Mouse (Mus musculus) limb, embryonic 14.5 days (tissue): ENCODE measurements around the gene Arid3a. TPM values are rescaled to one million over a fixed set of nuclear protein-coding genes. Genes with fewer than 3 reads are reported as not detected.

Experiments used
- ATAC-seq: fragments of 200-750 bp; cut with Nextera tagmentation; 2 replicates; pipeline ENCODE4 v1.8.0; 2017; ENCODE audit warnings: low read depth, moderate number of reproducible peaks, moderate TSS enrichment; ENCODE audit not compliant: low FRiP score
- DNase-seq: peaks from one replicate; pipeline ENCODE4 v3.0.0-alpha.2; 2015; ENCODE audit warnings: low spot score
- H3K27ac ChIP-seq: fragments of 300-500 bp; sonication (generic); replicated peaks from 2 replicates; pipeline ENCODE4 v1.5.1; 2014; ENCODE audit warnings: low read depth, mild to moderate bottlenecking, low read length, moderate library complexity, mixed read lengths
- H3K27me3 ChIP-seq: fragments of 300-500 bp; sonication (generic); 2 replicates; pipeline ENCODE4 v1.6.1; 2014; ENCODE audit warnings: low read length, mixed read lengths; ENCODE audit not compliant: control insufficient read depth, insufficient read depth
- H3K36me3 ChIP-seq: fragments of 300-500 bp; sonication (generic); 2 replicates; pipeline ENCODE4 v1.6.1; 2014; ENCODE audit warnings: mild to moderate bottlenecking, low read length, moderate library complexity, mixed read lengths; ENCODE audit not compliant: control insufficient read depth, insufficient read depth
- H3K4me1 ChIP-seq: fragments of 300-500 bp; sonication (generic); 2 replicates; pipeline ENCODE4 v1.6.1; 2014; ENCODE audit warnings: antibody characterized with exemption, low read length, mixed read lengths; ENCODE audit not compliant: control insufficient read depth, insufficient read depth
- H3K4me2 ChIP-seq: fragments of 300-500 bp; sonication (generic); replicated peaks from 2 replicates; pipeline ENCODE4 v1.6.1; 2014; ENCODE audit warnings: low read depth, mild to moderate bottlenecking, low read length, moderate library complexity; ENCODE audit not compliant: severe bottlenecking
- H3K4me3 ChIP-seq: fragments of 300-500 bp; sonication (generic); replicated peaks from 2 replicates; pipeline ENCODE4 v1.5.1; 2014; ENCODE audit warnings: low read length
- H3K9ac ChIP-seq: fragments of 300-500 bp; sonication (generic); 2 replicates; pipeline ENCODE4 v1.6.1; 2014; ENCODE audit warnings: mild to moderate bottlenecking, low read depth, low read length, moderate library complexity; ENCODE audit not compliant: severe bottlenecking
- H3K9me3 ChIP-seq: fragments of 300-500 bp; sonication (generic); 2 replicates; pipeline ENCODE4 v1.6.1; 2016; ENCODE audit warnings: low read length; ENCODE audit not compliant: control insufficient read depth
- POLR2A ChIP-seq: fragments of 200-500 bp; IDR thresholded peaks from 2 replicates; pipeline ENCODE4 v1.8.0; 2012; ENCODE audit warnings: inconsistent platforms, mild to moderate bottlenecking, moderate library complexity, borderline replicate concordance; ENCODE audit not compliant: insufficient read depth, insufficient read length; ENCODE audit errors: extremely low read depth
- WGBS: fragments of 180-500 bp; shearing (Covaris S2); extraction: QIAGEN DNeasy Blood & Tissue Kit; methylation state at CpG from one replicate; pipeline ENCODE4 v1.1.7; 2014; 5-methylcytosine and 5-hydroxymethylcytosine counted together
- polyA plus RNA-seq, 2 experiments: library from polyadenylated mRNA; depleted of rRNA in 1 of 2; stranded (reverse) in 1 of 2; unstranded in 1 of 2; fragments of >200 nt; fragmentation: Nextera tagmentation in 1 of 2; extraction: Ambion mirVana in 1 of 2; gene quantifications; 2 replicates each; pipeline versions ENCODE4 v1.2.1 to v1.2.3; 2012 to 2014

The Arid3a gene
- polyA plus RNA-seq, 2 experiments = 5.0 to 8.6 TPM

- WGBS = 87% methylated on average over 18 of the region's 18 CpGs
- ATAC-seq = no peak
- 0 out of 2 replicates have a peak overlapping the region, but pooled peaks have one; percentile 90 for H3K4me2 ChIP-seq
- no peaks in the 10 kb centered on the region for H3K9me3 ChIP-seq
- no peak overlapping the region for H3K9ac ChIP-seq
- DNase-seq = no peak
- no peak for TF ChIP-seq POLR2A
- H3K36me3 ChIP-seq = peaks cover 38% of the 10 kb centered on the region
- no peaks in the 10 kb centered on the region for H3K27me3 ChIP-seq
- H3K27ac ChIP-seq = no peak overlapping the region
- H3K4me1 ChIP-seq = peaks cover 37% of the 10 kb centered on the region
- H3K4me3 ChIP-seq = no peak overlapping the region
Measured at GRCm38 (mm10) chr10:79929967-79930825, 3.4 kb downstream of the Arid3a start.

DNA sequence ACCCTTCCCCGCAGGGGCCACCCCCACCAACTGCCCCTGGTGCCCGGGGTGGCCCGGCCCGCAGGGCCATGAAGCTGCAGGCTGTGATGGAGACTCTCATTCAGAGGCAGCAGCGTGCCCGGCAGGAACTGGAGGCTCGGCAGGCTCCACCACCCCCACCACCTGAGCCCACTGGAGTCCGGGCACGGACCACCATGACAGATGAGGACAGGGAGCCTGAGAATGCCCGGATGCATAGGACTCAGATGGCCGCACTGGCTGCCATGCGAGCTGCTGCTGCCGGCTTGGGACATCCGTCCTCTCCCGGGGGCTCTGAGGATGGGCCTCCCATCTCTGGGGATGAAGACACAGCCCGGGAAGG is 4.0 kb downstream of the Arid3a start:
- Histone ChIP-seq H3K9me3 (no peaks in the 10 kb centered on the region), H3K27ac (no peak overlapping the region), H3K27me3 (no peaks in the 10 kb centered on the region), H3K4me3 (no peak overlapping the region), H3K4me1 (peaks cover 33% of the 10 kb centered on the region), H3K36me3 (peaks cover 43% of the 10 kb centered on the region), H3K9ac (no peak overlapping the region), H3K4me2 (no peak overlapping the region)
- TF ChIP-seq POLR2A = no peak
- 87% methylated on average over 14 of the region's 16 CpGs for WGBS
- DNase-seq (no peak), ATAC-seq (no peak)

GRCm38 (mm10) chr10:79931797-79932196 is 5.0 kb downstream of the Arid3a start:
- Histone ChIP-seq H3K4me1 (peaks cover 32% of the 10 kb centered on the region), H3K9ac (no peak overlapping the region), H3K9me3 (no peaks in the 10 kb centered on the region), H3K4me3 (no peak overlapping the region), H3K27me3 (no peaks in the 10 kb centered on the region), H3K36me3 (peaks cover 43% of the 10 kb centered on the region), H3K27ac (no peak overlapping the region), H3K4me2 (no peak overlapping the region)
- no peak for TF ChIP-seq POLR2A
- DNase-seq (no peak), ATAC-seq (no peak)
- WGBS = 54% methylated on average over 4 of the region's 9 CpGs

GRCm38 (mm10) chr10:79932736-79933135 is 5.9 kb downstream of the Arid3a start:
- Histone ChIP-seq H3K36me3 (peaks cover 49% of the 10 kb centered on the region), H3K4me2 (no peak overlapping the region), H3K4me1 (peaks cover 39% of the 10 kb centered on the region), H3K9ac (peak overlapping the region; percentile 29), H3K4me3 (no peak overlapping the region), H3K27me3 (no peaks in the 10 kb centered on the region), H3K27ac (peak overlapping the region; percentile 43; the same call in 1 of the 2 replicates), H3K9me3 (no peaks in the 10 kb centered on the region)
- ATAC-seq (no peak), DNase-seq (peak; percentile 45)
- TF ChIP-seq POLR2A = no peak
- 14% methylated on average over 8 of the region's 8 CpGs for WGBS

DNA sequence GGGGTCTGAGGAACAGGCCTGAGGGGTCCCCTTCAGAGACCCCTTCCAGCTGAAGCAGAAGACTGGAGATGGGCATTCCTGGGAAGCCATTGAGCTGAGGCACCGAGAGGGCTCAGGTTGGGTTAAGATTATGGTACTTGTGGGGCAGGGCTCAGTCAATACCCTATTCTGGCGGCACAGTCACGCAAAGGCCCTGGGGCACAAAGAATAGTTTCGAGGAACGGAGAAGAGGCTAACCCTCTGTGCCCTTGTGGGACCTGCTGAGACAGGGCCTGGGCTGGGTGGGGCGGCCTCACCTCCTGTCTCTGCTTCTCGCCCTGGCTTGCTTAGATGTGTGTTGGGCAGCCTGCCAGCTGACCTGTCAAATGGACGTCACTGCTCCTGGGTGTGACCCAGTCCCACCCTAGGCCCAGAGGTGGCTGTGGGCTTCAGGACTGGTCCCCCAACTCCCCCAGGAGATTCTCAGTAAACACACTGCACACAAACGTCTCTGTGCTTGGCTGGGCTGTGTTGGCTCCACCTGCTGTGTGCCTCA is 6.4 kb downstream of the Arid3a start:
- Histone ChIP-seq H3K4me1 (peaks cover 39% of the 10 kb centered on the region), H3K36me3 (peaks cover 52% of the 10 kb centered on the region)

More for the DNA sequence above, 6.4 kb downstream of the Arid3a start:
- H3K9me3 ChIP-seq = no peaks in the 10 kb centered on the region
- no peak for DNase-seq
- ATAC-seq = no peak
- H3K27me3 ChIP-seq = no peaks in the 10 kb centered on the region
- TF ChIP-seq POLR2A = no peak
- peak overlapping the region; percentile 43; the same call in 1 of the 2 replicates for H3K27ac ChIP-seq
- no peak overlapping the region for H3K4me2 ChIP-seq
- 40% methylated on average over 9 of the region's 9 CpGs for WGBS
- H3K9ac ChIP-seq = no peak overlapping the region
- H3K4me3 ChIP-seq = no peak overlapping the region
